Mouse (Mus musculus): ENCODE measurements around the gene Ptprj. TPM values are rescaled to one million over a fixed set of nuclear protein-coding genes. Genes with fewer than 3 reads are reported as not detected.
"Not testable (repeated sequence)": the region's sequence is repeated elsewhere in the genome, so short reads cannot be mapped to it uniquely, and the experiment has no call there.

Ptprj gene
- polyA plus RNA-seq, 1 experiment from 2014 or later = 2.5 TPM

DNA sequence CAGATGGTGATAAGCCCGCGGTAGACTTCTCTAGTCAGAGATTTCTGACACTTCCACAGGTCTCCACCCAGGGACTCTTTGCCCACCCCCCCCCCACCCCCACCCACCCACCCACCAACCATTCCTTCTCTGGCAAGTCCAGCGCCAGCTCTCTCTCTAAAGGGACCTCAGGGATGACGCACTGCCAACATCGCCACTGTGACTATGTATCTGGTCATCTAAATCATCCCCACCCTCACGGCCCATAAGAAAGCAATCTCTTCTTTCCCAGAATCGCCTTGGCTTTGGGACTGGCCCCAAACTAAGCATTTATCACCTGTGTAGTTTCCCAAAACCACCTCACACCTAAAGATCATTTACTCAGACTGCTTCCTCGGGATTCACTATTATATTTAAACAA lies 5.9 kb downstream of the Ptprj start:
- no peak overlapping the region for H3K4me3 ChIP-seq (ENCODE audit: low read depth, low read length)
- 85% methylated on average over 7 of the region's 8 CpGs for WGBS

DNA sequence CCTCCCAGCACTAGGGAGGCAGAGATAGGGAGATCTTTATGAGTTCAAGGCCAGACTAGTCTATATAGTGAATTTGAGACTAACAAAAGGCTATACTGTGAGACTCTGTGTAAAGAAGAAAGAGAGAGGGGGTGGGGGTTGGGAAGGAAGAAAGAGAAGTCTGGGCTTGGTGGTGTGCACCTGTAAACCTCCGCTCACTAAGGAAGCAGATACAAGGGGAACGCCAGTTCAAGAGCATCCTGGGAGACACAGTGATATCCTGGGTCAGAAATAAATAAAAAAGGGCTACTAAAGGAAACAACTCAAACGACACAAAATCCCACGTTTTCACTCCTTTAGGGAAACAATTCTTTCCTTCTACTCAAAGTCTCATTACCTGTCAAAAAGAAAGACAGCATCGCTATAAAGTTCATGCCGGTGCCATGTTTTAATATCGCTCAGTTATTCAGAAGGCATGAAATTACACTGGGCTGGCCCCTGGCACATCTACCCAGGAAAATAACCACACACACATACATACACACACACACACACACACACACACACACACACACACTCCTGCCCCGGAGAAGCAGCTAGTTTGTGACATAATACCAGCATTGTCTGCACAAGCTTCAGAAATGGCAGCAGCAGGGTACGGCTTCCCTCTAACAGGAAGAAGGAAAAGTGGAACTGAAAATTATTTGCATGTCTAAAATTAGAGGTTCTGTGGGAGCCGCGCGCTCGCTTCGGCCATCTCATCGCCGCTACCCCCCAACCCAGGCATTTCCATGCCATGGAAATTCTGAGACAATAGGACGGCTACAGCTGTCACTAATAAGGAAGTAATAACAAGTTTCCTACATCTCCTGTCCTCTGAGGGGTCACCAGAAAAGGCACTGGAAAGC lies 6.6 kb downstream of the Ptprj start:
- ATAC-seq (replicated peaks; ENCODE audit: low FRiP score) = no peak
- Histone ChIP-seq H3K4me2 (ENCODE audit: low read depth, low read length, severe bottlenecking) (no peak overlapping the region), H3K9me3 (ENCODE audit: control insufficient read depth, low read length) (no peaks in the 10 kb centered on the region), H3K36me3 (ENCODE audit: control insufficient read depth, insufficient read depth, low read length) (no peaks in the 10 kb centered on the region), H3K4me1 (replicated peaks; ENCODE audit: control insufficient read depth, insufficient read depth, low read length) (no peaks in the 10 kb centered on the region), H3K27me3 (ENCODE audit: control insufficient read depth, insufficient read depth, low read length) (no peaks in the 10 kb centered on the region), H3K4me3 (ENCODE audit: low read depth, low read length) (no peak overlapping the region), H3K9ac (ENCODE audit: low read length) (no peak overlapping the region), H3K27ac (ENCODE audit: low read depth, low read length) (no peak overlapping the region)
- no peak for DNase-seq (ENCODE audit: low spot score)
- 79% methylated on average over 17 of the region's 17 CpGs for WGBS

More for the DNA sequence above, 5.9 kb downstream of the Ptprj start:
- no peaks in the 10 kb centered on the region for H3K27me3 ChIP-seq (ENCODE audit: control insufficient read depth, insufficient read depth, low read length)
- no peak overlapping the region for H3K9ac ChIP-seq (ENCODE audit: low read length)
- no peaks in the 10 kb centered on the region for H3K36me3 ChIP-seq (ENCODE audit: control insufficient read depth, insufficient read depth, low read length)
- DNase-seq (ENCODE audit: low spot score) (no peak), ATAC-seq (replicated peaks; ENCODE audit: low FRiP score) (no peak)
- H3K4me2 ChIP-seq (ENCODE audit: low read depth, low read length, severe bottlenecking) = no peak overlapping the region
- no peak overlapping the region for H3K27ac ChIP-seq (ENCODE audit: low read depth, low read length)
- no peaks in the 10 kb centered on the region for H3K9me3 ChIP-seq (ENCODE audit: control insufficient read depth, low read length)
- H3K4me1 ChIP-seq (replicated peaks; ENCODE audit: control insufficient read depth, insufficient read depth, low read length) = 0 out of 2 replicates have a peak, but pooled peaks cover 2% of the 10 kb centered on the region

DNA sequence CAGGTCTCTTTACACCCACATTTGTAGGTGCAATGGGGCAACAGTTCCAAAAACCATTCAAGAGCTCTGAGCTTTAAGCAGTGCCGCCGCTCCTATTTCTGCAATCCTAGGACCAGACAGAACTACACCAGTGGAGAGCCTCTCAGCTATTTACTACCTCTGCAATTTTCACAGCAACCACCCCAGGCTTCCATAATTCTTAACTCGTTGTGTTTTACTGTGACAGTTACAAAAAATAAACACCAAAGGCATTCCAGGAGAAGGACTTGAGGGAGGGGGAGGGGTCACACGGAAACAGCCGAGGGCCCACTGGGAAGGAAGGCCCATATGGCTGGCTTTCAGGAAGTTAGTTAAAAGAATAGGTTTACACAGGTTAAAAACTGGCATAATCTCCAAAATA lies 8.3 kb downstream of the Ptprj start:
- WGBS = 76% methylated on average over 5 of the region's 5 CpGs
- no peak for DNase-seq (ENCODE audit: low spot score)
- H3K27me3 ChIP-seq (ENCODE audit: control insufficient read depth, insufficient read depth, low read length) = no peaks in the 10 kb centered on the region

DNA sequence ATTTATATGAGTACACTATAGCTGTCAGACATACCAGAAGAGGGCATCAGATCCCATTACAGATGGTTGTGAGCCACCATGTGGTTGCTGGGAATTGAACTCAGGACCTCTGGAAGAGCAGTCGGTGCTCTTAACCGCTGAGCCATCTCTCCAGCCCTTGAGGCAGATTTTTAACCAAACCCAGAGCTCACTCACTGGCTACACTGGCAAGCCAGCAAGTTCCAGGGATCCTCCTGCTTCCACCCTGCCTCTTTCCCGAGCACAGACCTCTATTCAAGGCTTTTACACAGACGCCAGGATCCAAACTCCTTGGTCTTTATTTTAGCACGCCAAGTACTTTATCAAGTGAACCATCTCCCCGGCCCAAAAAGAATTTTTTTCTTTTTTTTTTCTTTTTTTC lies 9.0 kb downstream of the Ptprj start:
- not testable (repeated sequence) for H3K27ac ChIP-seq (ENCODE audit: low read depth, low read length); H3K27me3 ChIP-seq (ENCODE audit: control insufficient read depth, insufficient read depth, low read length); DNase-seq (ENCODE audit: low spot score); H3K4me2 ChIP-seq (ENCODE audit: low read depth, low read length, severe bottlenecking); H3K4me1 ChIP-seq (replicated peaks; ENCODE audit: control insufficient read depth, insufficient read depth, low read length); H3K9ac ChIP-seq (ENCODE audit: low read length); H3K9me3 ChIP-seq (ENCODE audit: control insufficient read depth, low read length); ATAC-seq (replicated peaks; ENCODE audit: low FRiP score); H3K4me3 ChIP-seq (ENCODE audit: low read depth, low read length); H3K36me3 ChIP-seq (ENCODE audit: control insufficient read depth, insufficient read depth, low read length)
- 90% methylated on average over 6 of the region's 6 CpGs for WGBS

More for the DNA sequence above, 8.3 kb downstream of the Ptprj start:
- Histone ChIP-seq H3K4me3 (ENCODE audit: low read depth, low read length) (no peak overlapping the region), H3K27ac (ENCODE audit: low read depth, low read length) (no peak overlapping the region), H3K36me3 (ENCODE audit: control insufficient read depth, insufficient read depth, low read length) (no peaks in the 10 kb centered on the region), H3K4me1 (replicated peaks; ENCODE audit: control insufficient read depth, insufficient read depth, low read length) (no peaks in the 10 kb centered on the region), H3K9ac (ENCODE audit: low read length) (no peak overlapping the region), H3K4me2 (ENCODE audit: low read depth, low read length, severe bottlenecking) (no peak overlapping the region), H3K9me3 (ENCODE audit: control insufficient read depth, low read length) (no peaks in the 10 kb centered on the region)
- no peak for ATAC-seq (replicated peaks; ENCODE audit: low FRiP score)

DNA sequence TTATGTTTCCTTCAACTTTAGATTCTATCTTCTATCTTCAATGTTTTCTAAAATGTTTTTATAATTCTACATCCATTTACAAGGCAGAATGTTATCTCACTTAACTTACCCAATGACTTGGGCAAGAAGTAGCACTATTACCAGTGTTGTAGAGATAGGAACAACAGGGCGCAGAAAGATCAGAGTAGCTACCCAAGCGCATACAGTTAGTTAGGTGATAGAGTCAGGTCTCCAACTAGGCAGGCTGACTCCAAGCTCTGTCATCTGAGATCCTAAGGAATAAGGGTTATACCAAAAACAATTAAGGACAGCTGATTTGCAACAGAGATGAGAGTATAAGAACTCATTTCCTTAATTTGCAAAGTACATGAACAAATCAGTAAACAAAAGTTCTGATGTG lies 9.6 kb downstream of the Ptprj start:
- Histone ChIP-seq H3K4me3 (ENCODE audit: low read depth, low read length) (no peak overlapping the region), H3K36me3 (ENCODE audit: control insufficient read depth, insufficient read depth, low read length) (no peaks in the 10 kb centered on the region), H3K4me2 (ENCODE audit: low read depth, low read length, severe bottlenecking) (no peak overlapping the region), H3K9me3 (ENCODE audit: control insufficient read depth, low read length) (no peaks in the 10 kb centered on the region), H3K4me1 (replicated peaks; ENCODE audit: control insufficient read depth, insufficient read depth, low read length) (no peaks in the 10 kb centered on the region), H3K27me3 (ENCODE audit: control insufficient read depth, insufficient read depth, low read length) (no peaks in the 10 kb centered on the region), H3K9ac (ENCODE audit: low read length) (no peak overlapping the region), H3K27ac (ENCODE audit: low read depth, low read length) (no peak overlapping the region)
- DNase-seq (ENCODE audit: low spot score) = no peak
- WGBS = 97% methylated on average over 2 of the region's 2 CpGs
- ATAC-seq (replicated peaks; ENCODE audit: low FRiP score) = no peak

DNA sequence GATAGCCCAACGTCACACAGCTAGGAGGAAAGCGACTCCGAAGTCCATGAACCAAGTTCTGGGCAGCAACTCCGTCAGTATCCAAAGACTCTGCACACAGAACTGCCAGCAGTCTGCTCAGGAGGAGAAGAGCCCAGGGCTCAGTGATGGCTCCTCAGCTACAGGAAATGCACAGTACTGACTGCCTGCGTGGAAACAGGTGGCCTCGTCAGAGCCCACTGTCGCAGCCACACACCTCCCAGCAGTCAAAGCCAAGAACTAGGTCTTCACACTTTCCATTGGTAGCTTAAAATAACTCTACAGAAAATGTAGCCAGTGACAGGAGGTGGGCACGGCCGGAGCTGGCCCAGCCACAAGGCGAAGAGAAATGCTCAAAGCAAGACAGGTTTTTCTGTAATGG lies 10.2 kb downstream of the Ptprj start:
- H3K4me2 ChIP-seq (ENCODE audit: low read depth, low read length, severe bottlenecking) = no peak overlapping the region
- H3K27me3 ChIP-seq (ENCODE audit: control insufficient read depth, insufficient read depth, low read length) = no peaks in the 10 kb centered on the region
- DNase-seq (ENCODE audit: low spot score) (no peak), ATAC-seq (replicated peaks; ENCODE audit: low FRiP score) (no peak)
- 95% methylated on average over 10 of the region's 10 CpGs for WGBS
- no peak overlapping the region for H3K27ac ChIP-seq (ENCODE audit: low read depth, low read length)
- no peaks in the 10 kb centered on the region for H3K4me1 ChIP-seq (replicated peaks; ENCODE audit: control insufficient read depth, insufficient read depth, low read length)
- no peak overlapping the region for H3K4me3 ChIP-seq (ENCODE audit: low read depth, low read length)
- no peaks in the 10 kb centered on the region for H3K36me3 ChIP-seq (ENCODE audit: control insufficient read depth, insufficient read depth, low read length)
- no peak overlapping the region for H3K9ac ChIP-seq (ENCODE audit: low read length)
- no peaks in the 10 kb centered on the region for H3K9me3 ChIP-seq (ENCODE audit: control insufficient read depth, low read length)

DNA sequence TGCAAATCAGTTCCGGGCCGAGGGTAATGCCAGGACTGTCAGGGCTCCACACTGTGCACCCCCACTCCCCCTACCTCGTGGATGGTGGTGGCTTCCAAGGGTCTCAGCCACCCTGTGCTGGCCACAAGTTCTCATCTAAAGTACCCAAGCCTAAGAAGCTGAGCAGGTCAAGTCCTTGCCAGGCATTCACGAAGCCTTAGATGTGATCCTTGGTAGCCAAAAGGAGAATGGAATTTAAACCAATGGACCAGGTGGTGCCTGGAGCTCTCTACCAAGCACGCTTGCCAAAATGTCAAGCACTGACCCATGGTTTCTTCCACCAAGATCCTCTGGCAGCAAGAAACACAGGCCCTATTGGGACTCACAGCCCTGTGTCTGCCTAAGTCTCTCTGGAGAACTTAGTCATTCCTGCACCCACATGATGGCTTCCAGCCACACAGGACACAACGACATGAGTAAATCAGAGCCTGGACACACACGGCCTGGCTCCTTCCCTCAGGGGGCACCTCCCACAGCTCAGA lies 11.4 kb downstream of the Ptprj start:
- no peaks in the 10 kb centered on the region for H3K4me1 ChIP-seq (replicated peaks; ENCODE audit: control insufficient read depth, insufficient read depth, low read length)
- H3K4me3 ChIP-seq (ENCODE audit: low read depth, low read length) = no peak overlapping the region
- DNase-seq (ENCODE audit: low spot score) (no peak), ATAC-seq (replicated peaks; ENCODE audit: low FRiP score) (no peak)
- no peaks in the 10 kb centered on the region for H3K36me3 ChIP-seq (ENCODE audit: control insufficient read depth, insufficient read depth, low read length)
- no peaks in the 10 kb centered on the region for H3K27me3 ChIP-seq (ENCODE audit: control insufficient read depth, insufficient read depth, low read length)
- no peak overlapping the region for H3K9ac ChIP-seq (ENCODE audit: low read length)
- WGBS = 88% methylated on average over 7 of the region's 7 CpGs
- H3K9me3 ChIP-seq (ENCODE audit: control insufficient read depth, low read length) = no peaks in the 10 kb centered on the region
- H3K4me2 ChIP-seq (ENCODE audit: low read depth, low read length, severe bottlenecking) = no peak overlapping the region
- no peak overlapping the region for H3K27ac ChIP-seq (ENCODE audit: low read depth, low read length)

DNA sequence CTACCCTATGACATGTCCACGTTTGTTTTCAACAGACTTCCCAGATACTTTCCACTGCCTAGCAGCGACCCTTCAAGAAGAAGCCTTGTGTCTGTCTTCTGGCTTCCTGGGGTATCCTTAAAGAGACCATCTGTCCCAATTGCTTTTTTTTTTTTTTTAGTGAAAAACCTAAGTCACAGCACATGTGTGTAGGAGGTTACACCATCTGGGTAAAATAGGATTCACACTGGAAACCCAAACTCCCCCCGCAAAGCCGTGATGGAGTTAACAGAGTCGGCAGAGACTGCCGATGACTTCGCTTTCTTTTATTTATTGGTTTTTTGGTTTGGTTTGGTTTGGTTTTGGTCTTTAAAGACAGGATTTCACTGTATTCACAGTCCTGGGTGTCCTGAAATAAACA lies 12.4 kb downstream of the Ptprj start:
- no peak overlapping the region for H3K27ac ChIP-seq (ENCODE audit: low read depth, low read length)
- 90% methylated on average over 7 of the region's 7 CpGs for WGBS
- H3K9me3 ChIP-seq (ENCODE audit: control insufficient read depth, low read length) = no peaks in the 10 kb centered on the region
- H3K36me3 ChIP-seq (ENCODE audit: control insufficient read depth, insufficient read depth, low read length) = no peaks in the 10 kb centered on the region
- H3K4me3 ChIP-seq (ENCODE audit: low read depth, low read length) = no peak overlapping the region
- no peak for ATAC-seq (replicated peaks; ENCODE audit: low FRiP score)
- H3K4me1 ChIP-seq (replicated peaks; ENCODE audit: control insufficient read depth, insufficient read depth, low read length) = no peaks in the 10 kb centered on the region
- H3K4me2 ChIP-seq (ENCODE audit: low read depth, low read length, severe bottlenecking) = no peak overlapping the region
- H3K9ac ChIP-seq (ENCODE audit: low read length) = no peak overlapping the region
- H3K27me3 ChIP-seq (ENCODE audit: control insufficient read depth, insufficient read depth, low read length) = no peaks in the 10 kb centered on the region
- no peak for DNase-seq (ENCODE audit: low spot score)

All from forebrain, embryonic 11.5 days (tissue).